Mouse (Mus musculus): Measurements from ENCODE around the gene Dcdc2b.

Gene Dcdc2b

DNA sequence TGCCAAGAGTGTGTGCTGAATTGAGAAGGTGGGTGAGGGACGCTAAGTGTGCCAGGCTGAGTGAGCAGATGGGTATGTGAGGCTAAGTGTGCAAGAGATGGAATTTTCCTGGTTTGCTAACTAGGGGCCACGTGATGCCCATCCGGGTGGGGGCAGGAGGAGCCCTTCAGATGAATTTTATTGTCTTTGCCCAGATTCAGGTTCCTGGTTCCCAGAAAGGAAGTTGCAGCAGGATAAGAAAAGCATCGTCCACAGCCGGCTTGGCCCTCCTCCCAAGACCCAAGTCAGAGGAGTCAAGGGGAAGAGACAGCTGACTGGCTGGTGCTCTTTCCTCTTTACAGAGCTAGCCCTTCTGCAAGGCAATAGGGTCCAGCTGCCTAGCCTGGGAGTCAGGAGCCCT lies 35.6 kb downstream of the Dcdc2b start, which contains the start of gene Fam167b:
Fam167b (minus strand) TSS at position 84 of the 400 bp plus-strand sequence.
- in situ Hi-C loops (cut with MseI, MboI): no loop called here

DNA sequence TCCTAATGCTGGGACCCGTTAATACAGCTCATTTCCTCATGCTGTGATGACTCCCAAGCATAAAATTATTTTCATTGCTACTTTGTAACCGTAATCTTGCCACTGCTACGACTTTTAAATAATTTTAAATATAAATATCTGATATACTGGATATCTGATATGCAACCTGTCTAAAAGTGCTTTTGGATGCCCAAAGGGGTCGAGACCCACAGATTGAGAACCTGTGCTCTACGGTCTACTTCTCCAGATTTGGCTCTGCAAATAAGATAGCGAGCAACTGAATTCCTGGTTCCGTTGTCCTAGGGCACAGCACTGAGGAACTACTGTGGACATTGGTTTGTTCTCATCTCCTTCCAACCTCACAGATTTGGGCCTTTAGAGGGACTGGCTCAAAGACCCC lies 36.4 kb downstream of the Dcdc2b start:
- in situ Hi-C loops (cut with MseI, MboI): no loop called here

DNA sequence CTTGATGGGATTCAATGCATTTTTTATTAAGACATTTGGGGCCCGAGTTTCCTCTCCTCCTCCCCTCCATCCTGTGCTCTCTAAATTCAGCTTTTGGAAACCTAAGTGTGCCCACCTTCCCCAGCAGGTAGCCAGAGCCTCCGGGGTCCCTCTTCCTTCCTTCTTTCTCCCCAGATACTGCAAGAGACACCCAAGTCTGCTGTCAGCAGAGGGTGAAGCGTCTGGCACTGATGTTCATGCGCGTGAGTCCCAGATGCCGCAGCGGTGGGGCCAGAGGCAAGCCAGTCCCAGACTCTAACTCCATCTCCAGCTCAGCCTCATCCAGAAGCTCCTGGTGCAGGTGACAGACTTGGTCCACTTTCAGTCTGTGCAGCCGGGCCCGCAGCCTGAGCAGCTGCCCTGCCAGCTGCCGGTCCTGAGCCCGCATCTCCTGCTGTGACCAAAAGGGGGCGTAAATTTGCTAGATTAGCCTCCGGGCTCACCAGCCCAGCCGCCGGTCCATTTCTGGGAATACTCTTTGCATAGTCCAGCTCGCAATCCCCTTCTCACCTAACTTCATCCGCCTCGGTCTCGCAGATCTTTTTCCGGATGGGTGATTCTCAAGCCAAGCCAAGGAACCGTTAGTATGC lies 37.1 kb downstream of the Dcdc2b start:
- in situ Hi-C loops (cut with MseI, MboI): no loop called here

DNA sequence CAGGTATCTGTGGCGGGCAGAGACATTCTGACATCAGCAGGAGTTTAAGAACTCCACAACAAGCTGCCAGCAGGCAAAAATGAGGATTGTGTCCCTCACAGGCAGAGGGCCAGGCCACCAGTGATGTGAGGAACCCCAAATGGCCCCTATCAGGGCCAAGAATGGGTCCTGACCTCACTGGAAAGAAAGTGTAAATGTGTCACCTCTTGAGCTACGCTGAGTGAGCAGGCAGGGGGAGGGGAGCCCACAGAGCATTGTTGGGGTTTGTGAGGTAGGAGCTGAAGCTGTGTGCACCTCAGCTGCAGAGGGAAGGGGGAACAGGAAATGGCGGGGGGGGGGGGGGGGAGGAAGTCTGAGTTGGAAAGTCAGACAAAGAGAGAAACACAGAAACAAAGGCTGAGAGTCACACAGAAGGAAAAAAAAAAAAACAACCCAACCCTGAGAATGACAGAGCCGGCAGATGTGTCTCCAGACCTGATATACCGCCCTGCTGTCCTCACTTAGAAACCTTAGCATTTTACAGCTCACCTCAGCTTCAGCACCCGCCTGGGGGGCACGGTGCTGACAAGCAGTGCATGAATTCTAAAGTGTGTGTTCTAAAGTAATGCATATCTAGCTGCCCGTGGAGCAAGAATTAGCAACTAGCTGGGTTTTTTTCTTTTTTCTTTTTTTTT lies 38.7 kb downstream of the Dcdc2b start:
- in situ Hi-C loops (cut with MseI, MboI): no loop called here

DNA sequence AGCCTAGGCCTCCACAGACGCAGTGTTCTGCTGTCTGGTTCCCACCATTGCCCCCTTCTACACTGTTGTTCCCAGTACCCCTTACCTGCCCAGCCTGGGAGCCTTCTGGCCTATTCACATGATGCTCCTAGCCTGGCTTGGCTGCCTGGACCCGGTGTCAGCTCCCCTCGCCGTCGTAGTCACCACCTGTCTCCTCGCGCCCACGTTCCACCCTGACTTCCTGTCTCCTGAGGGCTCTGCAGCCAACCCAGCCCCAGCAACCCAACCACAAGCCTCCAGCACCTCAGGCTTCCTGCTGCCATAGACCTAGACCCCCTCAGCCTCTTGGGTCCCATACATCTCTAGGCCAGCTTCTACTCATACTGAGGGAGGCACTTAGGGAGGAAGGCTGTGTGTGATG lies 40.6 kb downstream of the Dcdc2b start, which contains the start of gene Lck:
Lck (minus strand) TSS at position 212 of the 400 bp plus-strand sequence.
- in situ Hi-C loops (cut with MseI, MboI): no loop called here

DNA sequence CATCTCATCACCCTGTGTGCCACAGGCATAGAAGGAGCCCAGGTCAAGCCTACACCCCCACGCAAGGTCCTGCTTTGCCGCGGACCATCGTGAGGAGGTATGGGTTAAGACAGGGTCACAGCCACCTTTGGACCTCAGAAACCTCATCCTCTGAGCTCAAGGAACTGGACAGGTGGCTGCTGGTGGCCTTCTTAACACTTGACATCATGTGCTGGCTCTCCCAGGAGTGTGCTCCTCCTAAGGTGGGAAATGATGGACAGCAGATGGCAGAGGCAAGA lies 41.0 kb downstream of the Dcdc2b start:
- in situ Hi-C loops (cut with MseI, MboI): no loop called here

DNA sequence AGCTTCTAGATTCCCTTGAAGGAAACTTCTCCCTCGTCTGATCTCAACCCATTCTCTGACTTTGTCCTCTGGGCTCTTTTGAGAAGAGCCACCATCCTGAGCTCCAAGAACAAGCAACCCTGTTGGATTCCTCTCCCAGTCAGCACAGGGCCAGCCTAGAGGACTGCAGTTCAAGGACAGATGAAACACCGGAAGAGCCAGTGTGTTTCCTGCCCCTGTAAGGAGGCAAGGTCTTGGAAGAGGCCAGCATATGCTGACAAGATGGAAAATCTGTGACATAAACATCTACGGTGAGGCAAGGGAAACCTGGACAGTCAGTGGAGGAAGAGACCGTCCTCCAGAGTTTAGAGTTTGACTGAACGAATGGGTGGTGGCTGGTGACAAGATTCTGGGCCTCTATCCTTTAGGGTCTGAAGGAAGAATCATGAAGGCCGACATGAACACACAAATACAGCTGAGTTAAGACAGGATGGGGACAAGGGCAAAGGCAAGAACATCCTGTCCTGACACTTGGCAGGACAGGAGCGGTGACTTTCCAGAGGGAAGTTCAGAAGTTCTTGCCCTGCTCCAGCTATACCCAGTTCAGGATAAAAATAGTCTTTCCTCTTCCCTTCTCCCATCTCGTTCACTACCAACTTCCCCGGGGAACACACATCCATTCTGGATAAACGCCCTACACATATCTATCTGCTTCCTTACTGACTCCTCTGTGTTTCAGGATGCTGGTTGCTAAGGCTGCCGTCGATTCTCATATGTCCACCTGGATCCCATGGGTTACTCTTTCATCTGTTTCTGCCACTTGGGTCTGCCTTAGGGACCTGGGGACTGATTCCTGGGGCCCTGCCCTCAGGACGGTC lies 41.6 kb downstream of the Dcdc2b start:
- in situ Hi-C loops (cut with MseI, MboI): no loop called here

DNA sequence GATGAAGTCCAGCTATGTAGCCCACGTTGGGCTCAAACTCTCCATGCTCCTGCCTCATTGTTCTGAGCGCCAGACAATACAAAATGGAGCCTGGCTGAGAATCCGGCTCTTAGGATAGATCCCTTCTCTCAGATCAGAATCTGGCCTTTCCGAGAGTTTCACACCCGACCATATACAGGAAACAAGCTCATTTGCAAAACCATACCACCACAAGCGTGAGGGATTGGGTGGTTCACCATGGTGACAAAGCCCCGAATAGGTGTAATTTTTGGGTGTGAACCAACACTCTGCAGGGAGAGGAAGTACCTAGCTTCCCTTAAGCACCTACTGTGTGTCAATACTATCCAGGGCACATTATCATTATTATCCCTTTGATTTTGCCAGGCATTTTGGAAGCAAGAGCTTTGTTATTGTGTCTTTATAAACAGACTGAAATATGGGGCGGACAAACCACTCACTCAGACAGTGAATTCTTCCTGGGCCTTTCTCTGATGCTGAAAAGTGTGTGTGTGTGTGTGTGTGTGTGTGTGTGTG lies 42.4 kb downstream of the Dcdc2b start:
- in situ Hi-C loops (cut with MseI, MboI): no loop called here

DNA sequence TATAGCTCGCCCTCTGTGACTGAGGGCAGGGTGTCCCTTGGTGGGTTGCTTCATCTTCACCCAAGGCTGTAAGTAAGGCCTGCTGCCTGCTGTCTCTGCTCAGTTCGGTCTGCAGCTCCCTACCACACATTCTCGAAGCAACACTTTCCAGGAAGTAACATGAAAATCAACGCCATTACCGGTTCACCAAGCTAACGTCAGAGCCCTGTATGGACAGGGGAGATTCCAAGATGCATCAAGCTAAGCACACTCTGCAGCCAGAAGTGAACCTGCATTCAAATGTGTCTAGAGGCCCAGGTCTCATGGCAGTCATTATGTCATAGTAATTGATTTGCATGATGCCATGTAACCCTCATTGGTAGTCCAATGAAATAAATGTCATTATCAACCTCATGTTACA lies 44.0 kb downstream of the Dcdc2b start:
- in situ Hi-C loops (cut with MseI, MboI): no loop called here

DNA sequence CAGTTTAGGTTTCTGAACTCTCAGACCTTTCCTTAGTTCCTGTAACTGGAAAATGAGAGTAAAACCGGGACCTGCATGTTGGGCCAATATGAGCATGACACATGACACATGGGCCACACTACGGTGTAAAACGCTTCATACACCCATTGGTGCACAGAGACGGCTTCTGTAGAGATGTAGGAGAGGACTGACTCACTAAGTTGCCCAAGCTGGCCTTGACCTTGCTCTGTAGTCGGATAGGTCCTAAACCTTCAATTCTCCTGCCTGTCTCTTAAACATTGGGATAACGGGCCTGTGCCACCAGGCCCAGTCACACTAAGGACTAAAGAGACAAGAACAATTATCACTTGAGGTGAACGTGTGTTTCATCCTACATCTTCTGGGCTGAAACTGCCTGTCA lies 45.7 kb downstream of the Dcdc2b start:
- in situ Hi-C loops (cut with MseI, MboI): no loop called here

DNA sequence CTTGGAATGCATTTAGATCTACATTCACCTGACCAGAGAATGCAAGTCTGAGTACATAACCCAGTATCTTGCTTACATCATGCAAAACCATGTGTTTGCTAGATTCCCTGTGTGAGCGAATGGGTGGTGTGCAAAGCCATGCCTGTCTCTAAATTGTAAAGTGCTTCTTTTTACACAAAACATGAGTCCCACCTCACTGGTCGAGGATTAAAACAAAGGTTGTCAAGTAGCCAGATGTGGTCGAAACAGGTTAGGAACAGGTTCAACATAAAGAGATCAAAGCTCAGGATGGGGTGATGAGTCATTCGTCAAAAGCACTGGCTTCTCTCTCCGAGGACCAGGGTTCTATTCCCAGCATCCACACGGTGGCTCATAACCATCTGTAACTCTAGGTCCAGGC lies 48.9 kb downstream of the Dcdc2b start:
- in situ Hi-C loops (cut with MseI, MboI): no loop called here

DNA sequence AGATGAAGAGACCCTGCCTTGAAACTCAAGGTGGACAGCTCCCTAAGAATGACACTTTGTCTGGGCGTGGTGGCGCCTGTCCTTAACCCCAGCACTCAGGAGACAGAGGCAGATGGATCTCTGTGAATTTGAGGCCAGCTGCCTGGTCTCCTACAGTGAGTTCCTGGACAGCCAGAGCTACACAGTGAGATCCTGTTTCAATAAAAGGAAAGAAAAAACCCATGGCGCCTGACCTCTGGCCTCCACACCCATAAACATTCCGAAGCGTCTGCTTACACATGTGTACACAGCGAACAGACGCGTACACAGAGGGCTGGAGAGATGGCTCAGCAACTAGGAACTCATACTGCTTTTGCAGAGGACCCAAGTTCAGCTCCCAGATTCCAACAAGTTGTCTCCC lies 50.3 kb downstream of the Dcdc2b start:
- in situ Hi-C loops (cut with MseI, MboI): no loop called here

DNA sequence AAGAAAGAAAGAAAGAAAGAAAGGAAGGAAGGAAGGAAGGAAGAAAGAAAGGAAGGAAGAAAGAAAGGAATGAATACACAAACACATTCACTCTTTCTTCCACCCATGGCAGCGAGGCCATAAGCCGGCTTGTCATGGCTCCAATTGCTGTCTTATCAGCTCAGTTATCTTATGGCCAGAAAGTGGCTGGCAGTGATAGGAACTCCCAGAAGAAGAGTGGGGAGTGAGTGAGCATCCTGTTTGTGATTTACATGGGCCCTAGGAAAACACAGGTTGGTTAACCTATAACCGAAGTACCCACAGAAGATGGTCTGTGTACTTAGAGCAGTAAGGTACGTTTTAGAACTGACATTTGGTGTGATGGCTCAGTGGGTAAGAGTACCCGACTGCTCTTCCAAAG lies 52.9 kb downstream of the Dcdc2b start:
- in situ Hi-C loops (cut with MseI, MboI): no loop called here
